Mouse (Mus musculus) ovary, postnatal 14 days (tissue): ENCODE measurements around the gene Syne1.
A peak's percentile ranks its signal among the peaks of the same experiment; 100 is the strongest.
"Not testable (repeated sequence)": the region's sequence is repeated elsewhere in the genome, so short reads cannot be mapped to it uniquely, and the experiment has no call there.

Experiments used
- DNase-seq: peaks from one replicate; pipeline ENCODE4 v3.0.0; 2022; ENCODE audit warnings: low spot score

The Syne1 gene

GRCm38 (mm10) chr10:5520695-5521094 lies 30.6 kb downstream of the Syne1 start:
- no peak for DNase-seq

- DNase-seq = no peak
Measured at GRCm38 (mm10) chr10:5515330-5515729, 36.0 kb downstream of the Syne1 start.

GRCm38 (mm10) chr10:5514134-5514533 lies 37.1 kb downstream of the Syne1 start:
- DNase-seq = no peak

- no peak for DNase-seq
Measured at GRCm38 (mm10) chr10:5512285-5512684, 39.0 kb downstream of the Syne1 start.

GRCm38 (mm10) chr10:5511403-5511802 lies 39.9 kb downstream of the Syne1 start:
- no peak for DNase-seq

GRCm38 (mm10) chr10:5507478-5507877 lies 43.8 kb downstream of the Syne1 start:
- no peak for DNase-seq

GRCm38 (mm10) chr10:5504761-5505160 lies 46.5 kb downstream of the Syne1 start:
- DNase-seq = no peak

- no peak for DNase-seq
Measured at GRCm38 (mm10) chr10:5503909-5504308, 47.4 kb downstream of the Syne1 start.

- DNase-seq = not testable (repeated sequence)
Measured at GRCm38 (mm10) chr10:5499684-5500369, 51.5 kb downstream of the Syne1 start.

- no peak for DNase-seq
Measured at GRCm38 (mm10) chr10:5497859-5498258, 53.4 kb downstream of the Syne1 start.

GRCm38 (mm10) chr10:5491050-5491449 lies 60.2 kb downstream of the Syne1 start:
- no peak for DNase-seq

GRCm38 (mm10) chr10:5490029-5490428 lies 61.3 kb downstream of the Syne1 start:
- DNase-seq = no peak

- DNase-seq = no peak
Measured at GRCm38 (mm10) chr10:5488097-5488496, 63.2 kb downstream of the Syne1 start.

- DNase-seq = no peak
Measured at GRCm38 (mm10) chr10:5480552-5481550, 70.4 kb downstream of the Syne1 start.

GRCm38 (mm10) chr10:5480097-5480496 lies 71.2 kb downstream of the Syne1 start:
- peak; percentile 18 for DNase-seq

GRCm38 (mm10) chr10:5468638-5469037 lies 82.6 kb downstream of the Syne1 start:
- DNase-seq = no peak

- DNase-seq = no peak
Measured at GRCm38 (mm10) chr10:5453830-5454229, 97.5 kb downstream of the Syne1 start.

- no peak for DNase-seq
Measured at GRCm38 (mm10) chr10:5449944-5450343, 101.3 kb downstream of the Syne1 start.

- no peak for DNase-seq
Measured at GRCm38 (mm10) chr10:5447950-5448716, 103.1 kb downstream of the Syne1 start.

- DNase-seq = no peak
Measured at GRCm38 (mm10) chr10:5445313-5445712, 106.0 kb downstream of the Syne1 start.

- no peak for DNase-seq
Measured at GRCm38 (mm10) chr10:5443020-5443419, 108.3 kb downstream of the Syne1 start.

GRCm38 (mm10) chr10:5439802-5440350 lies 111.4 kb downstream of the Syne1 start:
- no peak for DNase-seq
